Mouse (Mus musculus): Measurements from ENCODE around the gene Usp34.

GRCm38 (mm10) chr11:23305673-23306608 is 754 bp upstream of the Usp34 start:
- TF ChIP-seq CTCF (IDR thresholded peaks at IDR 0.05; ENCODE audit: low read depth) (peak; percentile 2; the same call in 1 of the 2 replicates), EP300 (optimal IDR thresholded peaks at IDR 0.05) (no peak)

All from stomach, postnatal 0 days (tissue).